Mouse (Mus musculus) layer of hippocampus, adult 11-12 months (tissue): ENCODE measurements around the gene Sh2b3.

Experiments
- DNase-seq: peaks from one replicate; pipeline ENCODE4 v3.0.0; 2022; ENCODE audit warnings: low spot score

The Sh2b3 gene

DNA sequence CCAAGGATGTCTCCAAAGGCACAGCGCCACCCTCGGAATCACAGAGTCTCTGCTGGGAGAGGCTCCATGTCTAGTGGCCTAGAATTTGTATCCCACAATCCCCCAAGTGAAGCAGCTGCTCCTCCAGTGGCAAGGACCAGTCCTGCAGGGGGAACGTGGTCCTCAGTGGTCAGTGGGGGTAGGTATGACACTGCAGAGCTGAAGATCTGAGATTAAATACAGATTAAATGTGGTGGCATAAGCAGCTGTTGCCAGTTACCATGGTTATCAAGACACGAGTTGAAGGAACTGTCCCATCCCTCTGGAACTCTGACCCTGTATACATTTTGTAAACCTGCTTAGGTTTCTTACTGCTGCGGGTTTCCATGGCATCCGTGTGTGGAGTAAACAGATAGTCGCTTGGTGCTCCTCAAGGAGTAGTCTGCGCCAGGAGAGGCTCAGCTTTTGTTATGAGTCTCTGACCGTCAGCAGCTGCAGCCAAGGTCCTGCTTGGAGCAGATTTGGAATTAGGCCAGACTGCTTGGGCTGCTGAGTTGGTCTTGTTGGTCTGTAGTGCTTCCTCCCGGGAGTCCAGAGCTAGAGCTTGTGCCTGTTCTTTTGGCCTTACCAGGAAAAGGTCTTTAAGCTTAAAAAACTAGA is 53.5 kb downstream of the Sh2b3 start:
- DNase-seq = no peak

DNA sequence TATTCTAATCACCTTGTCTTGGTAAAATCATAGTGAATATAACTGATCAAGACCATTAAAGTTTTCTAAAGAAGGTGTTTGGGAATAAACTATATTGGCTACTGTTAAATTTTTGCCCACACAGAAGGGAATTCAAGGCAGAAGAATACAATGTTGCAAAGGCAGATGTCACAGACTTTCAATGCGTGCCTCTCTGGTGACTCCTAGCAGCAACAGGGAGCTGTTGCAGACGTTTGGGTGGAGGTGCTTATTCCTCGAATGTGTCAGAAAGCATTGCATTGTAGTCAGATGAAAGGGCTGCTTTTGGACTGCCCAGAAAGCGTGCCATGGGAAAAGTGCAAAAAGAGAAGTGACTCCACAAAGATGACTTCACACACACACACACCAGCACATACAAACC is 55.0 kb downstream of the Sh2b3 start:
- no peak for DNase-seq

DNA sequence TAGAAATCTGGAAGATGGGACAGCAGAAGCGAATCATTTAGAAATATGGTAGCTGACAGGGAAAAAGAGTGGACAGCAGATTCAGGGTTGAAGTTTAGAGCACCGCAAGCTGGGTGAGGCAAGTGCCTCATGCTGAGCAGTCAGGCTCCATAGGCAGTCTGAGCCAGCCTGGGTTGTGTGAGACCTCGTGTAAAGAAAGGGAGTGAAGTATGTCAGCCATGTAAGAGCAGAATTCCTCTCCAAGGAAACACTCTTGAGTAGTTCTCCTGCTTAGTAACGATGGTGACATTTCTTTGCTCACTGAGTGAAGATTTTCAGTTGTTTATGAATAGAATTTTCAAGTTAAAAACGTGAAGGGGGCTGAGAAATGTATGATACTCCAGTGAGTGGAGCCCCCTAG is 57.3 kb downstream of the Sh2b3 start:
- DNase-seq = no peak

DNA sequence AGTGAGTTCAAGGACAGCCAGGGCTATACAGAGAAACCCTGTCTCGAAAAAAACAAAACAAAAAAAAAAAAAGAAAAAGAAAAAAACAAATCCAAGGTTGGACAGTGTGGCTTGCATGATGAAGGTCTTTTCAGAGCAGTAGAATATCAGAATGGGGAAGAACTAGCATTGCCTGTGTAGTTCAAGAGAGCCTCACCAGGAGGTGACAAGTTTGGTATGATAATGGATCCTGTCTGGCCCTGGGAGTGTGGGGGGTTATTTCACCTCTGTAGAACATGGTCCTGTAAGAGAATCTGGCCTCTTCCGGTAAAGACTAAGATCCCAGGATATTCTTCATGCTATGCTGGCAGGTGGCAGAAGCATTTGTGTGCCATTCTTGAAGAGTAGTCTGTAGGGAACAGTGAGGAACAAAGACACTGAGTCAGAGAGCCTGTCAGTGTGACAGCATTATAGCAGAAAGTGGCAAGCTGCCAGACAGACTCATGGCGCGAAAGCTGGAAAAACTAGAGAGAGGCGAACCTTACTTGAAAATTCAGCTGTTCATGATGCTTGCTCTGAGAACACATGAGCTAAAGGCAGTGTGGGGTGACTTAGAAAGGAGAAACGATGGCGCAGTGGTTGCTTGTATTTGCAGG is 58.8 kb downstream of the Sh2b3 start:
- peak; percentile 68 for DNase-seq

DNA sequence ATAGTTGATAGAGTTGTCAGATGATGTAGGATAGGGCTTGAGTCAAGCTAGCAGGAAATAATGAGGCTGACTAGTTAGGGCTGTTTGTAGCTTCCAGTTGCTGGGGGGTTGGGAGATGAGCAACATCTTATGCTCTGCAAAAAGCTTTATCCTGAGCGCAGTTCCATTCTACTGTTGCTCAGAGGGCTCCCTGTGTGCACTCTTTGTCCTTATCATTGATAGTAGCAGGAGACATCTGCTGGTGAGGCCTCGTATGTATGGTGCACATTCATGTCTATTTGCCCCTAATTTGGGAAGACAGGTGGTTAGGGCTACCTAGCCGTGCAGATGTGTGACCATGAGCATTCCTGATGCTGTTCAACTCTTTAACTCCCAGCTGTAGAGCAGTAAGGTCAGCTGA is 65.8 kb downstream of the Sh2b3 start:
- no peak for DNase-seq

DNA sequence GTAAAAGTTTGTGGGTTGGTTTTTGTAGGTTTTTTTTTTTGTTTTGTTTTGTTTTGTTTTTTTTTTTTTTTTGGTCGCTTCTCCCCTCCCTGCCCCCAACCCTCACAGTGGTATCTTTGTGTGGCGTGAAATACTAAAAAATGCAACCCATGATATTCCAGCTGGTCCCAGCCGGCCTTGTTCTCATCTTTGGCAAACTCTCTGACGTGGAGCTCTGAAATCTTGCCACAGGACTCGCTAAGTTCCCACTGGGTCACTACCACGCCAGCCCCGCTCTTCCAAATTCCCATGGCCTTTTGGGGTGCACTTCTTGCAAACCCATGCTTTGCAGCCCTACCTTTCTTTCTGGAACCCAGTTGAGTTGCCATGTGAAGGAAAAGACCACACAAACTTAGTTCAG is 67.6 kb downstream of the Sh2b3 start:
- DNase-seq = no peak

DNA sequence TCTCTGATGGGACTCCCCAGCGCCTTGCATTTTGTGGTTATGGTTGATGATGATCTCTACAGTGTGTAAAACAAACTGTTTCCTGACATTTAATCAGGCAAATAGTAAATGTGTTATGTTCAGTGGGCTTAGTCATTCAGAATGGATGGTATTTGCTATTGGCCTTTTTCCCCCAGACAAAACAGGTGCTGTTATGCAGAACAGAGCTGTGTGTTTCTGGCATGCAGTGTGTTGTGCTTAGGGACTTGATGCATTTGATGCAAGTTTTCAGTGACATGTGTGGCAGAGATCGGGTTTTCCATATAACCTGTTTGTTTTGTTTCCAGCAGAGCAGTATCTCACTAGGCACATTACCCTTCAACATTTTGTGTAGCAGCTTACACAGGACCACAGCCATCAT is 69.9 kb downstream of the Sh2b3 start:
- DNase-seq = no peak

DNA sequence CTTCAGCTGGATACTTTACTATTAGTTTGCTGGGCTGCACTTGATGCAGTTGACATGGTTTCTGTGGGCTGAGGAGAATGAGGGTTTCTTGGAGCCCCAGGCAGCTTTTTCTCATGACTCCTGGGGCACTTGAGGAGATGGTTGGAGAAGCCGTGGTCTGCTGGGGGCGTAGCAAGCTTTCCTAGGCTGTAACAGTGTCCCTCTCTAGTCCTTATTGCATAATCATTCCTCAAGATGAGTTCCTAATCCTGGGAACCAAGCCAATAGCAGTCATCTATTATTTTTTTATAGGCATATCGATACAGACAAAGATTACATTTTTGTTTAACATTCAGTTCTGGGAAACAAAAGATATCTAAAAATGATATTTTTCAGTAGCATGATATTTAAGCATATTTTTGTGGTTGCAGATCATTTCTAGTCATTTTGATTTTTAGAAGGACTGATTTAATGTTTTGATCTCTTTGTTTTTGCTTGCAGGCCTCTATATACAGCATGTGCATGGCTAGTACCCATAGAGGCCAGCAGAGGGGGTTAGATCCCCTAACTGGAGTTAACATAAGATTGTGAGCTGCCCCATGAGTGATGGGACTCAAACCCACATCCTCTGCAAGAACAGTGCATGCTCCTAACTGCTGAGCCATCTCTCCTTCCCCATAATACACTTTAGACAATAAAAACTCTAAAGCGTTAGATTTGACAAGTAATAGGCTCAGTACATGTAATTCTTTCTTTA is 71.2 kb downstream of the Sh2b3 start:
- DNase-seq = no peak
